Comparison of ENCODE assay signal across 18 mouse cellular contexts in the genomic region with DNA sequence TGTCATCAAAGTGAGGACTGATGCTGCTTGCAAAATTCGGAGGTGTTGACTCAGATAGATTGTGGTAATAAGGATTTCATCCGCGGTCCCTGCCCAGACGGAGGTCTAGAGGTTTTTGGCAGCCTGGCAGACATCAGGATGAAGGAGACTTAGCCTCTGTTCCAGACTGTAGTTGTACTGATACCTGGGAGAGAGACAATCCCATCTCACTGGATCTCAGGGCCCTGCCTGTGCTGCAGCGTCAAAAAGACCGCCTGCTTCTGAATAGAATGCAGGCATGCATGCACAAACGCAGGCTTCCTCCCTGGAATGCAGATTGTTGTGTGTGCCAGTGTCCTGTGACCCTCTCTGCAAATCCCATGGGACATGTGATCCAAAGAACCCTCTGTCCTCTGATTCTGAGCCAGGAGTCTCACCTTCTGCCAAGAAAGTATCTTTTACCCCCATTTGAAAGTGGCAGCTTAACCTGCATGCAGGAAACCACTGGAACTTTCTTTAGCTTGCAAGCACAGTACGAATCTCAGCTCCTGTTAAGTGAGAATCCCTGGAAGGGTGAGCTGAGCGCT.
DNase-seq lines count a peak whose midpoint lies in the region; ATAC-seq lines count a peak whose summit lies in the region.
"Had no signal": no experiment of that assay in that cellular context is flagged by ENCODE, and none has a peak within 500 bp of the region (broad histone marks: within the 10 kb centered on the region; RNA-seq: fewer than 3 reads in every experiment).

No protein-coding gene starts in this region.

- peak; percentile 12 for DNase-seq in adrenal gland, postnatal 14 days
- no peak for DNase-seq in adrenal gland, postnatal 25 days
- DNase-seq in kidney, adult 11 months, result peak; percentile 61
- peak; percentile 20 for DNase-seq in testis, postnatal 14 days (ENCODE audit: low spot score)
- no peak for DNase-seq in testis, postnatal 10 days (ENCODE audit: low spot score)
- no peak for DNase-seq in adrenal gland, postnatal 4 days (ENCODE audit: low spot score in 2 of 2)
- DNase-seq: cerebellum, adult 11-12 months; cerebellum, postnatal 36 days; layer of hippocampus, postnatal 36 days; right cerebral cortex, adult 18-20 months; spleen, adult 18-20 months; thymus, postnatal 25 days had no signal

- no peaks in the 10 kb centered on the region for H3K36me3 ChIP-seq in kidney, embryonic 15.5 days
- H3K36me3 ChIP-seq: liver, embryonic 12.5 days; lung, embryonic 15.5 days; stomach, embryonic 15.5 days had no signal

- 69% methylated on average over 9 of the region's 9 CpGs for WGBS in kidney, embryonic 15.5 days

- no peak for ATAC-seq in kidney, embryonic 15.5 days (replicated peaks; ENCODE audit: low FRiP score)
- no peak for ATAC-seq in megakaryocyte, adult 5-6 weeks (ENCODE audit: poor library complexity, severe bottlenecking)
- ATAC-seq: hindbrain, postnatal 0 days; liver, embryonic 12.5 days had no signal

- H3K4me2 ChIP-seq in kidney, embryonic 15.5 days, result no peak overlapping the region
- H3K4me2 ChIP-seq: liver, embryonic 12.5 days; lung, embryonic 15.5 days; stomach, embryonic 15.5 days had no signal

- H3K4me3 ChIP-seq in kidney, embryonic 15.5 days (replicated peaks), result no peak overlapping the region
- H3K4me3 ChIP-seq: liver, embryonic 12.5 days; lung, embryonic 15.5 days; stomach, embryonic 15.5 days had no signal

- H3K9me3 ChIP-seq in kidney, embryonic 15.5 days (replicated peaks), result no peaks in the 10 kb centered on the region
- H3K9me3 ChIP-seq: liver, embryonic 12.5 days; lung, embryonic 15.5 days; stomach, embryonic 15.5 days had no signal

- H3K4me1 ChIP-seq in kidney, embryonic 15.5 days, result peaks cover 14% of the 10 kb centered on the region
- H3K4me1 ChIP-seq: liver, embryonic 12.5 days; stomach, embryonic 15.5 days had no signal

- no peaks in the 10 kb centered on the region for H3K27me3 ChIP-seq in kidney, embryonic 15.5 days
- H3K27me3 ChIP-seq: liver, embryonic 12.5 days; lung, embryonic 15.5 days; stomach, embryonic 15.5 days had no signal

- H3K9ac ChIP-seq in kidney, embryonic 15.5 days, result no peak overlapping the region
- H3K9ac ChIP-seq: liver, embryonic 12.5 days; lung, embryonic 15.5 days; stomach, embryonic 15.5 days had no signal

- no peak overlapping the region for H3K27ac ChIP-seq in kidney, embryonic 15.5 days
- H3K27ac ChIP-seq: hindbrain, postnatal 0 days; liver, embryonic 12.5 days; lung, embryonic 15.5 days; stomach, embryonic 15.5 days had no signal

Comparison
In these comparisons a context has a peak if more than half of its experiments do, and no peak if none do; other contexts are left out.
1. DNase-seq: peak in adrenal gland, postnatal 14 days (single experiment), kidney, adult 11 months (single experiment) and testis, postnatal 14 days (single experiment); none in adrenal gland, postnatal 25 days (single experiment), testis, postnatal 10 days (single experiment) and adrenal gland, postnatal 4 days (0 of 2).